Mouse (Mus musculus) stomach, embryonic 15.5 days (tissue): Measurements from ENCODE around the gene Ssmem1. TPM values are rescaled to one million over a fixed set of nuclear protein-coding genes. Genes with fewer than 3 reads are reported as not detected.

Experiments used
- ATAC-seq: fragments of 200-750 bp; cut with Nextera tagmentation; 2 replicates; pipeline ENCODE4 v1.8.0; 2017; ENCODE audit warnings: low read depth, moderate number of reproducible peaks, moderate TSS enrichment; ENCODE audit not compliant: insufficient read depth, low FRiP score
- H3K27ac ChIP-seq: fragments of 300-500 bp; sonication (generic); 2 replicates; pipeline ENCODE4 v1.5.1; 2015; ENCODE audit warnings: mild to moderate bottlenecking, inconsistent platforms
- H3K27me3 ChIP-seq: fragments of 300-500 bp; sonication (generic); replicated peaks from 2 replicates; pipeline ENCODE4 v1.6.1; 2015; ENCODE audit warnings: inconsistent platforms
- H3K36me3 ChIP-seq: fragments of 300-500 bp; sonication (generic); 2 replicates; pipeline ENCODE4 v1.6.1; 2015; ENCODE audit warnings: inconsistent platforms
- H3K4me1 ChIP-seq: fragments of 300-500 bp; sonication (generic); 2 replicates; pipeline ENCODE4 v1.6.1; 2015; ENCODE audit warnings: inconsistent platforms
- H3K4me2 ChIP-seq: fragments of 300-500 bp; sonication (generic); 2 replicates; pipeline ENCODE4 v1.6.1; 2015; ENCODE audit warnings: mild to moderate bottlenecking, inconsistent platforms
- H3K4me3 ChIP-seq: fragments of 300-500 bp; sonication (generic); replicated peaks from 2 replicates; pipeline ENCODE4 v1.5.1; 2015; ENCODE audit warnings: inconsistent platforms
- H3K9ac ChIP-seq: fragments of 300-500 bp; sonication (generic); 2 replicates; pipeline ENCODE4 v1.6.1; 2015; ENCODE audit warnings: inconsistent platforms
- H3K9me3 ChIP-seq: fragments of 300-500 bp; sonication (generic); 2 replicates; pipeline ENCODE4 v1.6.1; 2016; ENCODE audit warnings: inconsistent platforms
- whole genome bisulfite sequencing: fragments of 180-500 bp; shearing (Covaris S2); methylation state at CpG from one replicate; pipeline ENCODE4 v1.1.7; 2015; 5-methylcytosine and 5-hydroxymethylcytosine counted together
- polyA plus RNA-seq: library from polyadenylated mRNA; unstranded; fragments of >200 nt; fragmentation: Nextera tagmentation; extraction: Ambion mirVana; gene quantifications from 2 replicates; pipeline ENCODE4 v1.2.1, GENCODE M21; 2015

Gene Ssmem1
- polyA plus RNA-seq, 1 experiment from 2014 or later = not detected

DNA sequence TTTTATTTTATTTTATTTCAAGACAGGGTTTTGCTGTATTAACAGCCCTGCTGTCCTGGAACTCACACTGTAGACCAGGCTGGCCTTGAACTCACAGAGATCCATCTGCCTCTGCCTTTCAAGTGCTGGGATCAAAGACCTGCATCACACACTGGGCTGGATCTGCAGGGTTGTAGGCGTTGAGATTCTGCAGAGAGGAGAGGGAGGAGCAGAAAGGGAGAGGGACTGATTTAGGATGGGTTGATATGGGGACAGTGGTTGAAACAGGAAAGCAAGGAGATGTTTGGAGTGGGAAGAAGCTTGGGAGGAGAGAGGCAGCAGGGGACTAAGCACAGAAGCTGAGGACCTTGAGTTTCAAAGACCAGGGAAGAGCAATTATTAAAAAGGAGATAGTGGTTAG is 50.1 kb downstream of the Ssmem1 start:
- no peaks in the 10 kb centered on the region for H3K9me3 ChIP-seq
- no peaks in the 10 kb centered on the region for H3K27me3 ChIP-seq
- no peak overlapping the region for H3K27ac ChIP-seq
- no peak for ATAC-seq
- no peak overlapping the region for H3K4me3 ChIP-seq
- H3K9ac ChIP-seq = no peak overlapping the region
- no peak overlapping the region for H3K4me2 ChIP-seq
- WGBS = 74% methylated on average over 1 of the region's 1 CpGs
- no peaks in the 10 kb centered on the region for H3K36me3 ChIP-seq
- no peaks in the 10 kb centered on the region for H3K4me1 ChIP-seq

DNA sequence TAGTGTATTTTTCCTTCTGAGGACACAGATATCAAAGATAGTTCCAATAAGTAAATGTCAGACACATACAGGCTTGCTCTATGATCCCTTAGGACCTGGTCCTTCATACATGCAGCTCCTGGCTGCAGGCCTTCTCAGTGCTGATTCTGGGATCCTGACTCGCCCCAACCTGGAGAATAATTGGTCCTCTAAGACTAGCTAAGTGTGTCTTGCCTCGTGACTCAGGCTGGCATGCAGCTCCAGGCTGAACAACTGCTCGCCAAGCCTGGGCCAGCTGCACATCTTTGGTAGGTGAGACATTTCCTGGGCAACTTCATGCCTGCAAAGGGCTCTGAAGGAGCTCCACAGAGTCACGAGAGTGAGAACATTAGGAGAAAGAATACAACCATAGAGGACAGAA is 52.5 kb downstream of the Ssmem1 start:
- H3K27ac ChIP-seq = no peak overlapping the region
- H3K4me1 ChIP-seq = no peaks in the 10 kb centered on the region
- no peaks in the 10 kb centered on the region for H3K36me3 ChIP-seq
- no peak overlapping the region for H3K4me2 ChIP-seq
- H3K27me3 ChIP-seq = no peaks in the 10 kb centered on the region
- H3K9me3 ChIP-seq = no peaks in the 10 kb centered on the region
- H3K4me3 ChIP-seq = no peak overlapping the region
- no peak for ATAC-seq
- H3K9ac ChIP-seq = no peak overlapping the region
- WGBS = 79% methylated on average over 4 of the region's 4 CpGs

DNA sequence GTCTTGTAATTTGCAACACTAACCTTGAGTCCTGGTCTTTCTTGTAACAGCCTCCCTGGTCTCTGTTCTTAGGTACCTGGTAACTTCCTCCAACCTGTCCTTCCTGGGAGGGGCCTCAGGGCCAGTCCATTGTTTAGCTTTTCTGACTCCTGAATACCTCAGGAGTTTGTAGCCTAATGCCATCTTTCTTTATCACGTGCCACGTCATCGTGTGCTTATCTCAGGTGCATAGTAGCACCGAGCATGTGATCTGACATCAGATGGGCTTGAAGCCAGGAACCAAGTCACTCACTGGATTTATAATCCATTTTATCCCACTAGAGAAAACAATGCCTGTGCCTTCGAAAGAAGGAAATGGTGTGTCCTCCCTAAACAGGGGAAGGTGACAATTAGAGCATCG is 53.9 kb downstream of the Ssmem1 start:
- Histone ChIP-seq H3K4me1 (no peaks in the 10 kb centered on the region), H3K9ac (no peak overlapping the region), H3K4me2 (no peak overlapping the region), H3K36me3 (no peaks in the 10 kb centered on the region), H3K9me3 (no peaks in the 10 kb centered on the region), H3K27me3 (no peaks in the 10 kb centered on the region), H3K4me3 (no peak overlapping the region), H3K27ac (no peak overlapping the region)
- 56% methylated on average over 6 of the region's 6 CpGs for WGBS
- no peak for ATAC-seq

DNA sequence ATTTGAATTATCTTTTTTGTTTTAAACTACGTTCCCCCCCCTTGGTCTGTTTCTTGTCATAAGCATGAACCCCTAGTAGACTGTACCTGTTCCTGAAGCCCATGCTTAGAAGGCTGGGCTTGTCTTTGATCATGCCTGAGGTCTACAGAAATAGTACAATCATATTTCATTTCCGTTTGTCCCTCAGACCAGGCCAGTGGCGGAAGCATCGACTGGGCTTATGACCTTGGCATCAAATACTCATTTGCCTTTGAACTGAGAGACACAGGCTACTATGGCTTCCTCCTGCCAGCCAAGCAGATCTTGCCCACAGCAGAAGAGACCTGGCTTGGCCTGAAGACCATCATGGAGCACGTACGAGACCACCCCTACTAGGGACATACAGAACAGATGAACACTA is 54.4 kb downstream of the Ssmem1 start:
- H3K27me3 ChIP-seq = no peaks in the 10 kb centered on the region
- H3K36me3 ChIP-seq = no peaks in the 10 kb centered on the region
- no peaks in the 10 kb centered on the region for H3K9me3 ChIP-seq
- H3K4me1 ChIP-seq = no peaks in the 10 kb centered on the region
- no peak overlapping the region for H3K4me2 ChIP-seq
- H3K4me3 ChIP-seq = no peak overlapping the region
- no peak overlapping the region for H3K9ac ChIP-seq
- H3K27ac ChIP-seq = no peak overlapping the region
- no peak for ATAC-seq
- WGBS = 84% methylated on average over 6 of the region's 6 CpGs

DNA sequence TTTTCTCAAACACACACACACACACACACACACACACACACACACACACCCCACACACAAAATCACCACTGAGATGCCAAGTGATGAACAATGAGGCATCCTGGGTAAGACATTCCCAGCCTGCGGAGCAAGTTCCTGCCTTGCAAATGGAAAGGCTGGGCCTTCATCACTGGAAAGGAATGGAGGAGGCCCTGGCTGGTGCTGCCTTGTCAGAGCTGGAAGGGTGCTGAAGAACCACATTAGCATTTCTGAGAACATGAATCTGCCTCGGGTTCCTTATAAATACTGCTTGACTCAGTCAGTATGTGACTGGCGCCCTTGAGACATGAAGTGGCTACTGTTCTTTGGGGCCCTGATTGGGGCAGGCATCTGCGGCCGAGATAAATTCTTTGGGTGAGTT is 58.4 kb downstream of the Ssmem1 start, which contains the start of gene Cpa4:
Cpa4 (plus strand) TSS at position 301 of the 400 bp plus-strand sequence.
- no peak within 1 kb of the TSS for H3K4me2 ChIP-seq
- no peaks in the 10 kb centered on the region for H3K27me3 ChIP-seq
- no peaks in the 10 kb centered on the region for H3K36me3 ChIP-seq
- WGBS = 75% methylated on average over 5 of the region's 5 CpGs
- ATAC-seq = no peak
- H3K27ac ChIP-seq = no peak within 1 kb of the TSS
- H3K4me1 ChIP-seq = peaks cover 3% of the 10 kb centered on the region; the same call in 1 of the 2 replicates
- no peak within 1 kb of the TSS for H3K9ac ChIP-seq
- H3K4me3 ChIP-seq = no peak within 1 kb of the TSS
- H3K9me3 ChIP-seq = no peaks in the 10 kb centered on the region

DNA sequence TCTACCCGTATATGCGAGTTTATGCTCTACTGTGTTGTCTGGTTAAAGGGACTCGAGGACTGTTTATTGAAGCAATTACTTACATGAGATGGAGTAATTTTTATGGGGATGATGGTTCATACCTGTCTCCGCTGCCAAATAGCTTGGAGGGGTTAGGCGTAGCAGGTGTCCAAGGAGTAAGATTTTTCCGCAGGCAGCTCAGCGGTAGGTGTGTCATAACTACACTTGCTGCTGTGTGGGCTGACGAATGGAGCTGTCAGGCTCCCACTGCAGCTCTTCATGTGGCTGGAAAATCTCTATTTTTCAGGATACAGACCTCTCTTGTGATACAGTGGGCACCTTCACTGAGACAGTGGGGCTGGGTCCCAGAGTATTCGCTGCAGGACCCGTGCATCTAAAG is 59.7 kb downstream of the Ssmem1 start:
- Histone ChIP-seq H3K9me3 (no peaks in the 10 kb centered on the region), H3K4me3 (no peak overlapping the region), H3K27me3 (no peaks in the 10 kb centered on the region), H3K9ac (no peak overlapping the region), H3K4me1 (peaks cover 4% of the 10 kb centered on the region; the same call in 1 of the 2 replicates), H3K4me2 (no peak overlapping the region), H3K27ac (no peak overlapping the region), H3K36me3 (no peaks in the 10 kb centered on the region)
- no peak for ATAC-seq
- WGBS = 67% methylated on average over 10 of the region's 10 CpGs

Other genes starting within 250 kb of the Ssmem1 start
- gene Ube2h, start 205.3 kb upstream of the Ssmem1 start, polyA plus RNA-seq = 41.9 and 44.0 TPM in 2 replicates
- 40.2 and 43.5 TPM in 2 replicates for gene Zc3hc1, start 118.8 kb upstream of the Ssmem1 start, polyA plus RNA-seq
- 16.8 and 20.8 TPM in 2 replicates for gene Klhdc10, start 108.0 kb upstream of the Ssmem1 start, polyA plus RNA-seq
- 28.5 and 33.7 TPM in 2 replicates for gene Tmem209, start 66 bp upstream of the Ssmem1 start, polyA plus RNA-seq
- gene Cpa2, start 31.7 kb downstream of the Ssmem1 start, polyA plus RNA-seq = 765 and 1,219 TPM in 2 replicates
- gene Cpa4, start 58.5 kb downstream of the Ssmem1 start, polyA plus RNA-seq = 0.83 TPM in 2 replicates
- gene Cpa5, start 101.2 kb downstream of the Ssmem1 start, polyA plus RNA-seq = 0.14 and 0.21 TPM in 2 replicates
- gene Cpa1, start 129.4 kb downstream of the Ssmem1 start, polyA plus RNA-seq = 732 and 1,077 TPM in 2 replicates
- gene Cep41, start 183.9 kb downstream of the Ssmem1 start, polyA plus RNA-seq = 10.0 and 11.5 TPM in 2 replicates
- gene Mest, start 213.7 kb downstream of the Ssmem1 start, polyA plus RNA-seq = 780 and 950 TPM in 2 replicates